Mouse (Mus musculus) erythroblast, embryonic 14.5 days (primary cell): ENCODE results near the gene Slc38a3.

Source experiments
- GATA1 ChIP-seq: IDR thresholded peaks from 2 replicates; pipeline ENCODE4 v1.6.1; 2012; ENCODE audit warnings: low read length, inconsistent platforms, mixed read lengths
- TAL1 ChIP-seq: IDR thresholded peaks from 3 replicates; pipeline ENCODE4 v1.6.1; 2012; ENCODE audit warnings: low read length, inconsistent platforms, mixed read lengths

DNA sequence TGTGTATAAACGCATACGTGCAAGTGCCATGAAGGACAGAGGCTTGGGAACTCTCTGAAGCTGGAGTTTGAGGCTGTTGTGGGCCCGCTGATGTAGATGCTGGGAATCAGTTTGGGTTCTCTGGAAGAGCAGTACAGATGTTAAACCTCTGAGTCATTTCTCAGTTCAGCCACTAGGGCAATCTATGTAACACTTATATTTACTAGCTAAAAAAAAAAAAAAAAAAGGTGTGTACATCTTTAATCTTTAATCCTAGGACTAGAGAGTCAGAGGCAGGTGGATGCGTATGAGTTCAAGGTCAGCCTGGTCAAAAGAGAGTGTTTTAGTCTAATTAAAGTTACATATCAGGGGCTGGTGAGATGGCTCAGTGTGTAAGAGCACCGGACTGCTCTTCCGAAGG, 22.4 kb downstream of the Slc38a3 start:
- TF ChIP-seq TAL1 (no peak), GATA1 (no peak)
